Mouse (Mus musculus): ENCODE measurements around the gene Rcsd1. TPM values are rescaled to one million over a fixed set of nuclear protein-coding genes. Genes with fewer than 3 reads are reported as not detected.

Gene Rcsd1
- polyA plus RNA-seq, 1 experiment from 2014 or later = 42.8 TPM

GRCm38 (mm10) chr1:165634151-165634884, 75.2 kb downstream of the Rcsd1 start, which contains the start of gene Mpzl1:
TSS of gene Mpzl1 (minus strand) at chr1:165634538.
- Histone ChIP-seq H3K27ac (peak within 1 kb of the TSS; percentile 99), H3K4me3 (peak within 1 kb of the TSS; percentile 86), H3K9ac (peak within 1 kb of the TSS; percentile 86), H3K4me2 (peak within 1 kb of the TSS; percentile 81), H3K27me3 (no peaks in the 10 kb centered on the region), H3K9me3 (no peaks in the 10 kb centered on the region), H3K36me3 (no peaks in the 10 kb centered on the region), H3K4me1 (peaks cover 50% of the 10 kb centered on the region)
- WGBS = under 1% methylated on average over 60 of the region's 73 CpGs
- ATAC-seq (ENCODE audit: borderline replicate concordance, extremely low read depth, low FRiP score, low TSS enrichment) = peak; percentile 99

GRCm38 (mm10) chr1:165633345-165633744, 76.2 kb downstream of the Rcsd1 start:
- Histone ChIP-seq H3K9ac (peak overlapping the region; percentile 86), H3K9me3 (no peaks in the 10 kb centered on the region), H3K4me1 (peaks cover 51% of the 10 kb centered on the region), H3K4me2 (peak overlapping the region; percentile 81), H3K27ac (peak overlapping the region; percentile 99), H3K27me3 (no peaks in the 10 kb centered on the region), H3K4me3 (peak overlapping the region; percentile 86), H3K36me3 (no peaks in the 10 kb centered on the region)
- WGBS = under 1% methylated on average over 12 of the region's 12 CpGs
- no peak for ATAC-seq (ENCODE audit: borderline replicate concordance, extremely low read depth, low FRiP score, low TSS enrichment)

GRCm38 (mm10) chr1:165631136-165631535, 78.4 kb downstream of the Rcsd1 start:
- Histone ChIP-seq H3K9ac (no peak overlapping the region), H3K4me2 (peak overlapping the region; percentile 11; the same call in 1 of the 2 replicates), H3K27ac (no peak overlapping the region), H3K4me3 (no peak overlapping the region), H3K4me1 (peaks cover 52% of the 10 kb centered on the region), H3K27me3 (no peaks in the 10 kb centered on the region), H3K36me3 (no peaks in the 10 kb centered on the region), H3K9me3 (no peaks in the 10 kb centered on the region)
- ATAC-seq (ENCODE audit: borderline replicate concordance, extremely low read depth, low FRiP score, low TSS enrichment) = no peak
- 65% methylated on average over 8 of the region's 8 CpGs for WGBS

- H3K9me3 ChIP-seq = no peaks in the 10 kb centered on the region
- no peak for ATAC-seq (ENCODE audit: borderline replicate concordance, extremely low read depth, low FRiP score, low TSS enrichment)
- H3K27me3 ChIP-seq = no peaks in the 10 kb centered on the region
- WGBS = 22% methylated on average over 8 of the region's 8 CpGs
- H3K4me3 ChIP-seq = no peak overlapping the region
- H3K9ac ChIP-seq = no peak overlapping the region
- peak overlapping the region; percentile 4; the same call in 1 of the 2 replicates for H3K4me2 ChIP-seq
- H3K4me1 ChIP-seq = peaks cover 41% of the 10 kb centered on the region
- no peaks in the 10 kb centered on the region for H3K36me3 ChIP-seq
- peak overlapping the region; percentile 65 for H3K27ac ChIP-seq
These were observed 79.6 kb downstream of the Rcsd1 start for GRCm38 (mm10) chr1:165629975-165630374.

- WGBS = 50% methylated on average over 1 of the region's 1 CpGs
- H3K27me3 ChIP-seq = no peaks in the 10 kb centered on the region
- no peak overlapping the region for H3K4me3 ChIP-seq
- no peak overlapping the region for H3K4me2 ChIP-seq
- no peak for ATAC-seq (ENCODE audit: borderline replicate concordance, extremely low read depth, low FRiP score, low TSS enrichment)
- H3K27ac ChIP-seq = no peak overlapping the region
- no peaks in the 10 kb centered on the region for H3K9me3 ChIP-seq
- H3K36me3 ChIP-seq = no peaks in the 10 kb centered on the region
- peaks cover 40% of the 10 kb centered on the region for H3K4me1 ChIP-seq
- no peak overlapping the region for H3K9ac ChIP-seq
These were observed 81.0 kb downstream of the Rcsd1 start for GRCm38 (mm10) chr1:165628603-165629002.

GRCm38 (mm10) chr1:165625896-165626295, 83.7 kb downstream of the Rcsd1 start:
- ATAC-seq (ENCODE audit: borderline replicate concordance, extremely low read depth, low FRiP score, low TSS enrichment) = no peak

GRCm38 (mm10) chr1:165625058-165625457, 84.5 kb downstream of the Rcsd1 start:
- 78% methylated on average over 5 of the region's 5 CpGs for WGBS
- no peak overlapping the region for H3K27ac ChIP-seq
- no peak overlapping the region for H3K4me2 ChIP-seq
- H3K9ac ChIP-seq = no peak overlapping the region
- H3K36me3 ChIP-seq = peaks cover 6% of the 10 kb centered on the region; the same call in 1 of the 2 replicates
- H3K4me1 ChIP-seq = peaks cover 39% of the 10 kb centered on the region
- H3K4me3 ChIP-seq = no peak overlapping the region
- H3K27me3 ChIP-seq = no peaks in the 10 kb centered on the region
- no peaks in the 10 kb centered on the region for H3K9me3 ChIP-seq
- no peak for ATAC-seq (ENCODE audit: borderline replicate concordance, extremely low read depth, low FRiP score, low TSS enrichment)

More at GRCm38 (mm10) chr1:165625896-165626295, 83.7 kb downstream of the Rcsd1 start:
- WGBS = 76% methylated on average over 5 of the region's 5 CpGs
- Histone ChIP-seq H3K9me3 (no peaks in the 10 kb centered on the region), H3K4me2 (no peak overlapping the region), H3K27ac (no peak overlapping the region), H3K9ac (no peak overlapping the region), H3K4me3 (no peak overlapping the region), H3K4me1 (peaks cover 39% of the 10 kb centered on the region), H3K27me3 (no peaks in the 10 kb centered on the region), H3K36me3 (peaks cover 6% of the 10 kb centered on the region; the same call in 1 of the 2 replicates)

GRCm38 (mm10) chr1:165618201-165618624, 91.3 kb downstream of the Rcsd1 start:
- peaks cover 20% of the 10 kb centered on the region for H3K36me3 ChIP-seq
- H3K4me1 ChIP-seq = peaks cover 68% of the 10 kb centered on the region
- no peak overlapping the region for H3K9ac ChIP-seq
- no peak overlapping the region for H3K4me3 ChIP-seq
- H3K27ac ChIP-seq = peak overlapping the region; percentile 88
- H3K9me3 ChIP-seq = no peaks in the 10 kb centered on the region
- no peaks in the 10 kb centered on the region for H3K27me3 ChIP-seq
- ATAC-seq (ENCODE audit: borderline replicate concordance, extremely low read depth, low FRiP score, low TSS enrichment) = no peak
- no peak overlapping the region for H3K4me2 ChIP-seq
- 59% methylated on average over 9 of the region's 9 CpGs for WGBS

- peaks cover 60% of the 10 kb centered on the region for H3K4me1 ChIP-seq
- H3K9ac ChIP-seq = no peak overlapping the region
- no peak overlapping the region for H3K4me3 ChIP-seq
- peak overlapping the region; percentile 88 for H3K27ac ChIP-seq
- ATAC-seq (ENCODE audit: borderline replicate concordance, extremely low read depth, low FRiP score, low TSS enrichment) = peak; percentile 85; the same call in 1 of the 2 replicates
- 9% methylated on average over 15 of the region's 15 CpGs for WGBS
- H3K27me3 ChIP-seq = no peaks in the 10 kb centered on the region
- peak overlapping the region; percentile 16; the same call in 1 of the 2 replicates for H3K4me2 ChIP-seq
- peaks cover 16% of the 10 kb centered on the region for H3K36me3 ChIP-seq
- H3K9me3 ChIP-seq = no peaks in the 10 kb centered on the region
These were observed 92.2 kb downstream of the Rcsd1 start for GRCm38 (mm10) chr1:165617166-165617891.

- Histone ChIP-seq H3K4me1 (peaks cover 56% of the 10 kb centered on the region), H3K27ac (peak overlapping the region; percentile 88), H3K36me3 (peaks cover 13% of the 10 kb centered on the region), H3K4me3 (no peak overlapping the region), H3K9me3 (no peaks in the 10 kb centered on the region), H3K4me2 (peak overlapping the region; percentile 16; the same call in 1 of the 2 replicates), H3K9ac (no peak overlapping the region), H3K27me3 (no peaks in the 10 kb centered on the region)
- ATAC-seq (ENCODE audit: borderline replicate concordance, extremely low read depth, low FRiP score, low TSS enrichment) = peak; percentile 48; the same call in 1 of the 2 replicates
- WGBS = 11% methylated on average over 7 of the region's 7 CpGs
These were observed 92.9 kb downstream of the Rcsd1 start for GRCm38 (mm10) chr1:165616652-165617051.

GRCm38 (mm10) chr1:165614793-165615192, 94.8 kb downstream of the Rcsd1 start:
- no peaks in the 10 kb centered on the region for H3K9me3 ChIP-seq
- no peak overlapping the region for H3K4me3 ChIP-seq
- H3K27ac ChIP-seq = no peak overlapping the region
- peaks cover 13% of the 10 kb centered on the region for H3K36me3 ChIP-seq
- WGBS = 93% methylated on average over 3 of the region's 3 CpGs
- H3K27me3 ChIP-seq = no peaks in the 10 kb centered on the region
- H3K4me1 ChIP-seq = peaks cover 57% of the 10 kb centered on the region
- no peak overlapping the region for H3K9ac ChIP-seq
- ATAC-seq (ENCODE audit: borderline replicate concordance, extremely low read depth, low FRiP score, low TSS enrichment) = no peak
- H3K4me2 ChIP-seq = no peak overlapping the region

GRCm38 (mm10) chr1:165613926-165614325, 95.6 kb downstream of the Rcsd1 start:
- WGBS = 67% methylated on average over 4 of the region's 4 CpGs
- ATAC-seq (ENCODE audit: borderline replicate concordance, extremely low read depth, low FRiP score, low TSS enrichment) = no peak
- Histone ChIP-seq H3K9me3 (no peaks in the 10 kb centered on the region), H3K4me2 (no peak overlapping the region), H3K27me3 (no peaks in the 10 kb centered on the region), H3K27ac (no peak overlapping the region), H3K9ac (no peak overlapping the region), H3K4me1 (peaks cover 54% of the 10 kb centered on the region), H3K4me3 (no peak overlapping the region), H3K36me3 (peaks cover 13% of the 10 kb centered on the region)
